Mouse (Mus musculus) thymus, postnatal 14 days (tissue): ENCODE results near the gene Mtch1.
"Not testable (repeated sequence)": the region's sequence is repeated elsewhere in the genome, so short reads cannot be mapped to it uniquely, and the experiment has no call there.

Experiments
- DNase-seq: peaks from one replicate; pipeline ENCODE4 v3.0.0; 2021

Gene Mtch1

GRCm38 (mm10) chr17:29347645-29348256 is at the start of gene Mtch1:
Gene Mtch1 (minus strand): TSS chr17:29347934.
- DNase-seq, result peak; percentile 100

DNA sequence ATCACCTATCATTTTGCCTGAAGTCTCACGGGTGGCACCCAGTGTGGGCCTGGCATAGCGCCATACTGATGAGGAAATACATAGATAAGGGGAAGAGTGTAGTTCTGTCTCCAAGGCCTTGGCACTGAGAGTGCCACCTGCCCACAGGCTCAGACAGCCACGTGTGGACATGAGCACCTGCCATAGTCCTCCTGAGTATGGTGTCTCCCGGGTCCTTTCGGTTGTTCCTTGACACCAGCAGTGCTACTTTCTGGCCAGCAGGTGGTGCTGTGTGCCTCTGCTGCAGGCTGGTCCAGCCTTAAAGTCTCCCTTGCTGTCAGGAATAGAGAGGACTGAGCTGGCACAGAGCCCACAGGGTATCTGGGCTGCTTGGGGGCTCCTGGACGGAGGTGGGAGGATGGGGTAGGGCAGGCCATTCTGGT is 49.1 kb upstream of the Mtch1 start:
- DNase-seq, result peak; percentile 81

DNA sequence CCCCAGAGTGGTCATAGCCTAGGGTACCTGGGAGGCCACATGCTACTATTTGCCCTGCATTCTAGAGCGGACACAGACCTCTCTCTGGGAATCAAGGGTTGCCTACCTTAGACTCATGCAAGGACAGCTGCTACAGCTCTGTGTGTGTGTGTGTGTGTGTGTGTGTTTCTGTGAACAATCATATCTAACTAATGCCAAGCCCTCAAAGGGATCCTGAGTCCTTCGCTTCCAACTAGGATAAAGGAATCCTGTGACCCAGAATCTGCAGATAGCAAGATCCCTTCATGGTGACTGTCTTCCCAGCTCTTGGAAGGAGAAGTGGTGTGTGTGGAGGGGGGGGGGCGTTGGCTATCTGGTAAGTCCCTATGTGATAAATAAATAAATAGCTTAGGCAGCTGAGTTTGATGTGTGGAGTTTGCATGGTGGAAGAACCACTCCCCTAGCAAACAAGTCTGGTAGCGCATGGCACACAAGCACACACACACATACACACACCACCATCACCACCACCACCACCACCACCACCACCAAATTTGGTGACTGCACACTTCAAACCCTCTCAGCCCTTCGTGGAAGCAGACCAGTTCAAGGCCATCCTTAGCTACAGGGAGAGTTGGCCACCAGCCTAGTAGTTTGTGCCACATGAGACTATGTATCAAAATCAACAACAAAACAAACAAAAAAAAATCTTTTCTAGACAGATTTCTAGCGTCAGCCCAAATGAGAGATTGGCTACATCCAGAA is 48.5 kb upstream of the Mtch1 start:
- no peak for DNase-seq

DNA sequence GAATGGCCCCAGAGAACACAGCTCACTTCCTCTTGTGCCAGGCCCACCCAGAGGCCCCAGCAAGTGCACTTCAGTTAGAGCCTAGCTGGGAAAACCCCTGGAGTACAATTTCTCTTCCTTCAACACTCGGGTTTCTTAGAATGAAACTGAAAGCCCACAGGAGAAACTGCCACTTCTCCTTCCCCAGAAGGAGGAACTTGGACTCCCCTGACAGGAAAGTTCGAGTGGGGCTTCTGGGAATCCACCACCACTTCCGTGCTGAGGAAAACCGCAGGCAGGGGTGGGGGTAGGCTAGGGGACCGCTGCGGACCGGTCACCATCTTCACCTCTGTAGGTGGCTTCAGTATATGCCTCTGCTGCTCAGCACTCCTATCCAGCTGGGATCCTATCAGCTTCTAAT is 47.6 kb upstream of the Mtch1 start:
- peak; percentile 61 for DNase-seq

DNA sequence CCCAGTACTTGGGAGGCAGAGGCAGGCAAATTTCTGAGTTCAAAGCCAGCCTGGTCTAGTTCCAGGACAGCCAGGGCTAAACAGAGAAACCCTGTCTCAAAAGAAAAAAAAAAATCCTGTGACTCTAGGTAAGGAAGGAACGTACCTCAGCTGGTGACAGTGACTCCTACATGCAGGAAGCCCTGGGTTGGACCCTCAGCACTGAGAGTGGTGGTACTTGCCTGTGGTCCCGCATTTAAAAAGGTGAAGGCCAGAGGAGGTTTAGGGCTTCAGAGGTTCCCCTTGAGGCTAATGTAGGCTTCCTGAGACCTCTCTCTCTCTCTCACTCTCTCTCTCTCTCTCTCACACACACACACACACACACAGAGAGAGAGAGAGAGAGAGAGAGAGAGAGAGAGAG is 47.0 kb upstream of the Mtch1 start:
- not testable (repeated sequence) for DNase-seq

DNA sequence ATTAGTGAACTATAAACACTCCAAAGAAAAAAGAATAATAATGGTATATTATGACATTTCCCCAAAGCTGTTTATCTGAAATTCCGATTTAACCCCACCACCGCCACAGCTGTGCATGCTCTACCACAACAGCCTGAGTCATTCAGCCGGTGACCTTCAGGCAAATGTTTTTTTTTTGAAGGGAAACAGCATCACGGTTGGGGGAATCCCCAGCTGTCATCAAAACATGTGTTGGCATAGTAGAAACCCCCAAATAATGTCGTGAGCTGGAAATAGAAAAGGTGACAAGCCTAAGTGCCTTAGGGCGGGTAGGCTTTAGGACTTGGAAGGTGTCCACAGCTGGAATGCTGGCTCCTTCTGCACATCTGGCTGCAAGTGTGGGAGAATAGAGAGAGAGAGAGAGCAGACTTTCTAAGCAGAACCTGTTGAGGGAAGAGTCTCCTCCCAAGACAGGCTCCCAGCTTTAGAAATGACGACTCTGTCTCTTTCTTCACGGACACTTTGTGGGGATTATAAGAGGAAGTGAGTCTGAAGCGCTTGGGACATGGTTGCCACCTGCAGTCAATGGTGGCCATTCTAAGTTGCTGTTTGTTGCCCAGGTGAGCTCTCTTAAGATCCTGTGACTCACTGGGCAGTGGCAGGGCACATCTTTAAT is 46.5 kb upstream of the Mtch1 start:
- DNase-seq, result peak; percentile 63

DNA sequence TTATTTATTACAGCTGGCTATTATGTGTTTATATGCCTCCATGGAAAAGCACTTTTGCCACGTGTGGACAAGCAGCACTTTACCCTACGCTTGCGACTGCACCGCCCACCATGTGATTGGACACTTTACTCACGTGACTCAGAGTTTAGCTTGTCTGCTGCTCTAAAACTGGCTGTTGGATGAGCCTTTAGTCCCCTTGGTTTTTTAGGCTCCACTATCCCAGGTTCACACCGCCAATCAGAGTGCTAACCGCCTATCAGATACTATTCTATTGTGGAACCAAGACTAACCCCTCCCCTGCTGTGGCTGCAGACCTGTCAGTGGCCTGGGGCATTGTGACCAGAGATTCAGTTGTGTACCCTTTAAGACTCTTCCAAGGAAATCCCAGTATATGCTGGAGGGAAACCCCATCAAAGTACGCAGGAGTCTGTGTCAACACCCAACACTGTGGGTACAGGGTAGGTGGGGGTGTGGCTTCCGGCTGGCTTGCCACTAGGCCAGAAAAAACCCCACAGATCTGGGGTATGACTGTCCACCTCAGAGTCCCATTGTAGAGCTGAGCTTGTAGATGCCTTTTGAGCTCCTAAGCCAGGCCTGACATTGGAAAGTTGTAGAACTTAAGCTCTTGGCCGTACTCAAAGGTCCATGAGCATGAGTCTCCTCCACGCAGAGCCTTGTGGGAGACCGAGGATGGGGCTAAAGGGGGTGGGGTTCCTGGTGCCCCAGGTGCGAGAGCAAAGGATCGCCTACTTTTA is 45.8 kb upstream of the Mtch1 start:
- peak; percentile 66 for DNase-seq

DNA sequence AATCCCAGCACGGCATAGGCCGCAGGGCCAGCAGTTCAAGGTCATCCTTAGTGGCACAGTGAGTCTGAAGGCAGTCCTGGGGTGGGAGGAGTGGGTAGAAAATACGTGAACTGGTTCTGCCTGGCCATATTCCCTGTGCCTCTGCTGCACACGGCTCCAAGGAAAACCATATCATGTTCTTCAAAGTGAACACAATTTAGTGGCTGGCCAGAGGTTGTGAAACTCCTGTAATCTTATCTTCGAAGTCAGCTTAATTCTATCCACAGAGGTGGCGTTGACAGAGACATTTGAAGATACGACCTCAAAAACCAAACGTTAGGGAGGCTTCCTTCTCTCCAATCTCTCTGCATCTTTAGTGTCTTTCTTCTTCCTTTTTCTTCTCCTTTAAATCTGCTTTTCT is 43.5 kb upstream of the Mtch1 start:
- no peak for DNase-seq

GRCm38 (mm10) chr17:29388978-29389377 is 41.2 kb upstream of the Mtch1 start:
- DNase-seq, result no peak

GRCm38 (mm10) chr17:29385746-29386145 is 38.0 kb upstream of the Mtch1 start:
- no peak for DNase-seq

- no peak for DNase-seq
These were observed 37.2 kb upstream of the Mtch1 start for GRCm38 (mm10) chr17:29384850-29385438.

DNA sequence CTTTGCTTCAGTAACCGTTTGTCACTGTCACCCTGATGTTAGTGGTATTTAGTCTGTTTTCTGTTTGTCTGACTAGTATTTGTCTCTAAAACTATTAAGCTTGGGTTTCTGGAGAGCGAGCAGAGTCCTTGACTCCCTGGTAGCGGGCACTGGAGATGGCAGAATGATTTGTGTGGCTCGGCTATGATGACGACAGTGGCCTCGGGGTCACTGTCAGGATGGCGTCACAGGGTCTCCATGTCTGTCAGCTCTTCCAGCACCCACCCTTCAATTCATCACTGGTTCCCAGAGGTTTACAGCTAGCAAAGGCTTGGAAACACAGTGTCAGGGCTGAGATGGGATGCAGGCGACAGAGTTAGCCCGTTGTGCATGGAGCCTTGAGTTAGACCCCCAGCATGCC is 36.2 kb upstream of the Mtch1 start:
- DNase-seq, result no peak

DNA sequence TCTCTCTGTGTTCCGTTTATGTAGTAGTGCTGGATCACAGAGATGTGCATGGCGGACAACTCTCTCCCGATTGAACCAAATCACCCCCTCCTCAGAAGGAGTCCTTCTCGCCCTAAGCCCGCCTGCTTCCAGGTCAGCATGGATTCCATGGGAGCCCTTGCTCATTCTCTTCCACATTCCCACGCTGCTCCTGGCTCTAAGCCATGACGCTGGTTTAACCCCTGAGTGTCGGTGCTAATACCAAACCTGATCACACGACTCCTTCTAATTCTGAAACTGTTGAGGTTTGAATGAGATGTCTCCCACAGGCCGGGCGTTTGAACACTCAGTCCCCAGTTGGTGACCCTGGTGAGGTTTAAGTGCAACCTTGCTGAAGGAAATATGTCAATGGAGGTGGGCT is 34.7 kb upstream of the Mtch1 start:
- no peak for DNase-seq

DNA sequence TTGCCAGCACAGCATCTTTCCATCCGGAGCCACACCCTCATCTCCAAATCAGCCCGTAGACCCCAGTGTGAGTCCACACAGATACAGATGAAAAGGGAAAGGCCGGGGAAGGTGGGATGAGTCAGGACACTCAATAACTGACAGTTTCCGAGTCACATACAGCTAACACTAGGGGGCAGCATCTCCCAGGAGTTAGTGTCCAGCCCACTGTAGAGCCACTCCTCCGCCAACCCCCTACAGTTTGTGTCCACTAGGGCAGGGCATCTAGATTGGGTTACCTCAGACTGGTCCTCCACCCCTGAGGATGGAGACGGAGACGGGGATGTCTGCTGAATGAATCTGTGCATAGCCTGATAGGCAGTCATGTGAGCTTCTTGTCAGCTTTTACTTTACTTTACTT is 33.7 kb upstream of the Mtch1 start:
- peak; percentile 76 for DNase-seq

DNA sequence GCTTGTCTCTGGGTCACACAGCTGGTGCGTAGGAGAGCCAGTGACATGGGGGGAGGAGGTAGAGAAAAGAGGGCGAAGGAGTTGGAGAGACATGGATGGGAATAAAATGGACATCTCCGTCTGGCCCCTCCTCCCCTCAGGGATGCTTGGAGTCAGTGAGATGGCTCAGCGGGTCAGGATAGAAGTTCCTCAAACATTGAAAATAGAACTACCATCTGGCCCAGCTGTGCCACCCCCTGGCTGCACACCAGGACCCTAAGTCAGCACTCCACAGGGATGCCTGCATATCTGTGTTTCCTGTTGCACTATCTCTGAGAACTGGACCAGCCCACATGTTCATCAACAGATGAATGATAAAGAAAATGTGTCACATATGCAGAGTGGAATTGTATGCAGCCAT is 32.5 kb upstream of the Mtch1 start:
- DNase-seq, result no peak

- no peak for DNase-seq
These were observed 30.3 kb upstream of the Mtch1 start for GRCm38 (mm10) chr17:29378056-29378455.

DNA sequence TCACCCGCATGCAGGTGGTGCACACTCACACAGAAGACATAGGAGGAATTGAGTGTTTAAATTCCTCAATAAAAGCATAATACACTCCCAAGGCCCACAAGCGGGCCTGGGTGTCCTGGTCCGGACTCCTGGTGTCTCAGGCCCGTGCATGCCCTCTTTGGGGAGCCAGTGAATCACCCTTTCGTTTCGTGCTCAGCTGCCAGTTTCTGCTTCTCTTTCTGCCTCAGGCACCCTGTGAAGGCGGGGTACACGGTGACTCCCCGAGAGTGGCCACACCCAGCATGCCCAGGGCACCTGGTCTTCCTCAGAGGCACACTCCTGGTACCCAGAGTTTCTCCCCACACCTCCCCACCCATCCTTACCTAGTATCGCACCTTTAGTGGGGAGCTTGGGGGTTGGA is 28.1 kb upstream of the Mtch1 start:
- no peak for DNase-seq

- DNase-seq, result peak; percentile 93
These were observed 23.4 kb upstream of the Mtch1 start for GRCm38 (mm10) chr17:29370984-29371723.

DNA sequence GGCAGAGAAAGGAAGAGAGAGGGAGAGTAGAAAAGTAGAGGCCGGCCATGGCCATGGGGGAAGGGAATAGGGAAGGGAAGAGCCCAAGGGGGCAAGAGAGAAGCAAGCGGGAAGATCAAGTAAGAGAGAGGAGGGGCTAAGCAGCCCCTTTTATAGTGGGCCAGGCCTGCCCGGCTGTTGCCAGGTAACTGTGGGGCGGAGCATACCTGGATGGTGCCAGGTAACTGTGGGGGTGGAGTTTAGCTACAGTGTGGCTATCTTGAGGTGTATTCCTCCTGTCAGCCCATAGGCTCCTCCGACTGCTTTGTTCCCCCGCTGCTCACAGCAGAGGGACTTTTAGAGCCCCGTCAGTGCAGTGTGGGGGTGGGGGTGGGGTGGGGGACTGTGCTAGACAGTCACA is 21.0 kb upstream of the Mtch1 start:
- no peak for DNase-seq

DNA sequence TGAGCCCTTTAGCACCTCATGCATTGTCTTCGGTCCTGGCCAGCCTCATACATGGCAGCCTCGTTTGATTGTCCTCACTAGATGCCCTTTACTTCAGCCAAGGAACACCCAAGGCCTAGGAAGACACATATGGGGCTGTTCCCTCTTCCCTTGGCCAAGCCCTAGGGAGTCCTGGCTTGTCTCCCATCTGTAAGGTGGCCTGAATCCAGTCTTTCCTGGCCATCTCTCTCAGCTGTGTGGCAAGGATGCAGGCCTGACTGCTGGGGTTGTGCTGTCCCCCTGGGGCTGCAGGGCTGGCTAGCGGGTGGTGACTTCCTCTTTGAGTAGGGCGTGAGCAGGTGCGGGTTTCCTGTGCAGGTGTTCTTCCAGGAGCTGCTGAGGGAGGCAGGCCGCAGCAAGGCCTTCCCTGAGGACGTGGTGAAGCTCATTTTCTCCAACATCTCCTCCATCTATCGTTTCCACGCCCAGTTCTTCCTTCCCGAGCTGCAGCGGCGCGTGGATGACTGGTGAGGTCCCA is 17.4 kb upstream of the Mtch1 start:
- peak; percentile 45 for DNase-seq

GRCm38 (mm10) chr17:29363109-29363508 is 15.4 kb upstream of the Mtch1 start:
- no peak for DNase-seq
